Mouse (Mus musculus) C2C12 (cell line): ENCODE data around the gene Hoxc10. TPM values are rescaled to one million over a fixed set of nuclear protein-coding genes. Genes with fewer than 3 reads are reported as not detected.

Source experiments
- H3K27me3 ChIP-seq: one replicate; pipeline ENCODE4 v1.6.1; 2011; ENCODE audit not compliant: control insufficient read depth, insufficient read depth, insufficient read length
- H3K36me3 ChIP-seq: one replicate; pipeline ENCODE4 v1.6.1; 2011; ENCODE audit not compliant: control insufficient read depth, insufficient read depth
- H3K4me3 ChIP-seq: one replicate; pipeline ENCODE4 v1.5.1; 2011; ENCODE audit warnings: mild to moderate bottlenecking, control low read depth; ENCODE audit not compliant: poor library complexity, insufficient read depth, severe bottlenecking
- H3K79me2 ChIP-seq: one replicate; pipeline ENCODE4 v1.6.1; 2011; ENCODE audit not compliant: control insufficient read depth, insufficient read depth
- H3K79me3 ChIP-seq: one replicate; pipeline ENCODE4 v1.6.1; 2011; ENCODE audit warnings: low read depth, control low read depth
- H3ac ChIP-seq: one replicate; pipeline ENCODE3; 2011; ENCODE audit warnings: low read depth; ENCODE audit not compliant: control insufficient read depth, insufficient read length
- CEBPB ChIP-seq: IDR thresholded peaks from one replicate; pipeline ENCODE4 v1.6.1; 2011; ENCODE audit warnings: low read depth, mild to moderate bottlenecking, control low read depth, moderate library complexity
- CTCF ChIP-seq: IDR thresholded peaks from one replicate; pipeline ENCODE4 v1.5.1; 2011; ENCODE audit not compliant: control insufficient read depth, insufficient read depth, insufficient read length
- FOSL1 ChIP-seq: IDR thresholded peaks from one replicate; pipeline ENCODE4 v1.8.0; 2011; ENCODE audit warnings: mild to moderate bottlenecking, low read length; ENCODE audit not compliant: poor library complexity, insufficient read depth, severe bottlenecking
- MAX ChIP-seq: IDR thresholded peaks from one replicate; pipeline ENCODE4 v1.6.1; 2011; ENCODE audit warnings: mild to moderate bottlenecking, control low read depth
- MYOD1 ChIP-seq: IDR thresholded peaks from one replicate; pipeline ENCODE4 v1.6.1; 2011; ENCODE audit warnings: low read depth; ENCODE audit not compliant: control insufficient read depth, insufficient read length
- MYOG ChIP-seq: IDR thresholded peaks from one replicate; pipeline ENCODE4 v1.6.1; 2011; ENCODE audit not compliant: control insufficient read depth, insufficient read length; ENCODE audit errors: extremely low read depth
- USF1 ChIP-seq: IDR thresholded peaks from one replicate; pipeline ENCODE4 v1.6.1; 2011; ENCODE audit warnings: low read depth, mild to moderate bottlenecking, control low read depth, moderate library complexity
- polyA plus RNA-seq: library from polyadenylated mRNA; unstranded; fragments of >200 nt; fragmentation: generic; extraction: Trizol; gene quantifications from one replicate; pipeline ENCODE4 v1.2.1, GENCODE M21; 2012; ENCODE audit warnings: missing spikeins

The Hoxc10 gene
- polyA plus RNA-seq, 1 experiment = 49.6 TPM

GRCm38 (mm10) chr15:103005797-103006196 is 39.2 kb downstream of the Hoxc10 start:
- no peak overlapping the region for H3K4me3 ChIP-seq
- H3K79me2 ChIP-seq = peaks cover 96% of the 10 kb centered on the region
- H3K36me3 ChIP-seq = peaks cover 14% of the 10 kb centered on the region
- TF ChIP-seq CEBPB (no peak), USF1 (no peak), MAX (no peak), FOSL1 (no peak), MYOG (no peak), CTCF (no peak), MYOD1 (no peak)
- H3ac ChIP-seq = peak overlapping the region; percentile 15
- peaks cover 55% of the 10 kb centered on the region for H3K79me3 ChIP-seq
- H3K27me3 ChIP-seq = no peaks in the 10 kb centered on the region

DNA sequence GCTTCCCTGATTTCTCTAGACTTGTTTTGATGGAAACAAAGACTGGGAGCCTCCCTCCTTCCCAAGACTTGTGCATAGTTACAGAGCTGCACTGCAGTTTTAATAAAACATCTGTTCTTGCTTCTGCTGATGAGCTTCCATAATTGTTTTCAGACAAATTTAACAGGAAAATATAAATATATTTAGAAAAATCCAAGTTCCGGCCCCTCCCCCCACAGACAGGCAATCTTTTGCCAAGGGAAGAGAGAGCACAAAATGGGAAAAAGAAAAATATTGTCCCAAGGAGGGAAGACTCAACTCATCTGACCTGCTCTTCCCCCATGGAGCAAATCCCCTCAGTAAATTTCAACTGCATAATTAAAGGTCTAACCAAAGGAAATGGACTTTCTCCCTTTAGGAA is 39.7 kb downstream of the Hoxc10 start:
- no peak overlapping the region for H3K4me3 ChIP-seq
- peaks cover 17% of the 10 kb centered on the region for H3K36me3 ChIP-seq
- no peaks in the 10 kb centered on the region for H3K27me3 ChIP-seq
- peaks cover 90% of the 10 kb centered on the region for H3K79me2 ChIP-seq
- no peak overlapping the region for H3ac ChIP-seq
- no peak for TF ChIP-seq MYOG
- TF ChIP-seq MYOD1 = no peak
- no peak for TF ChIP-seq USF1
- TF ChIP-seq FOSL1 = no peak
- TF ChIP-seq MAX = no peak
- TF ChIP-seq CEBPB = no peak
- no peak for TF ChIP-seq CTCF
- peaks cover 49% of the 10 kb centered on the region for H3K79me3 ChIP-seq

GRCm38 (mm10) chr15:103009265-103010111 is 42.9 kb downstream of the Hoxc10 start:
- H3K27me3 ChIP-seq = no peaks in the 10 kb centered on the region
- TF ChIP-seq USF1 (peak; percentile 43), MYOG (no peak), CEBPB (no peak), CTCF (no peak)
- peaks cover 59% of the 10 kb centered on the region for H3K79me2 ChIP-seq
- peaks cover 29% of the 10 kb centered on the region for H3K79me3 ChIP-seq
- H3K36me3 ChIP-seq = peaks cover 17% of the 10 kb centered on the region
- H3K4me3 ChIP-seq = no peak overlapping the region
- H3ac ChIP-seq = no peak overlapping the region

DNA sequence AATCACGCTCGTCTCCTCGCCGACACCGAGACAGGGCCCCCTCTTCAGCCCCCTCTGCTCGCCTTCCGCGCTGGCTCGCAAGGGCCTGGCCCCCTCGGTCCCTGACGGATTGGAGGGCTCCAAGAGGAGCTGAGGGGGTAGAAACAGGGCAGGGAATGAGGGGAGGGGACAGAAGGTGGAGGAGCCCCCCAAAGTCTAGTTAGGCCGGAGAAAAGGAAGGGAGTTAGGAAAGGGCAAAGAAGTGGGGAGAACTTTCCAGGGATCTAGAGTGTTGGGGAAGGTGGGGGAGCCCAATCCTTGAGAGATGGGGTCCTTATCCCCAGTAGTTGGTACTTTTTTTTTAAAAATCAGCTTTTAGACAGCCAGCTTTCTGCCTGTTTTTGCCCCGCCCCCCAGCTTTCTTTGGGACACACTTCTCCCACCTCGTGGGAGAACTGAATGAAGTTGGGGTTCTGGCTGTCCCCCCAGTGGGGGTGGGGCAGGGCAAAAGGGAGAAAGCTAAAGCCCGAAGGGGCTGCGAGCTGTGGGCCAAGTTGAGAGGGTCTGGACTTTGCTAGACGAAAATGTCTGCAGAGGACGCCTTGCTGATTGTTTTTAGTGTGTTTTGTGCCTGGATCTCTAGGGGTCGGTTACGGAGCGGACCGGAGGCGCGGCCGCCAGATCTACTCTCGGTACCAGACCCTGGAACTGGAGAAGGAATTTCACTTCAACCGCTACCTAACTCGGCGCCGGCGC is 43.7 kb downstream of the Hoxc10 start:
- H3K79me3 ChIP-seq = peaks cover 22% of the 10 kb centered on the region
- no peak overlapping the region for H3K4me3 ChIP-seq
- peaks cover 17% of the 10 kb centered on the region for H3K36me3 ChIP-seq
- TF ChIP-seq MYOG (no peak), FOSL1 (no peak)
- no peak overlapping the region for H3ac ChIP-seq
- no peaks in the 10 kb centered on the region for H3K27me3 ChIP-seq
- H3K79me2 ChIP-seq = peaks cover 51% of the 10 kb centered on the region

DNA sequence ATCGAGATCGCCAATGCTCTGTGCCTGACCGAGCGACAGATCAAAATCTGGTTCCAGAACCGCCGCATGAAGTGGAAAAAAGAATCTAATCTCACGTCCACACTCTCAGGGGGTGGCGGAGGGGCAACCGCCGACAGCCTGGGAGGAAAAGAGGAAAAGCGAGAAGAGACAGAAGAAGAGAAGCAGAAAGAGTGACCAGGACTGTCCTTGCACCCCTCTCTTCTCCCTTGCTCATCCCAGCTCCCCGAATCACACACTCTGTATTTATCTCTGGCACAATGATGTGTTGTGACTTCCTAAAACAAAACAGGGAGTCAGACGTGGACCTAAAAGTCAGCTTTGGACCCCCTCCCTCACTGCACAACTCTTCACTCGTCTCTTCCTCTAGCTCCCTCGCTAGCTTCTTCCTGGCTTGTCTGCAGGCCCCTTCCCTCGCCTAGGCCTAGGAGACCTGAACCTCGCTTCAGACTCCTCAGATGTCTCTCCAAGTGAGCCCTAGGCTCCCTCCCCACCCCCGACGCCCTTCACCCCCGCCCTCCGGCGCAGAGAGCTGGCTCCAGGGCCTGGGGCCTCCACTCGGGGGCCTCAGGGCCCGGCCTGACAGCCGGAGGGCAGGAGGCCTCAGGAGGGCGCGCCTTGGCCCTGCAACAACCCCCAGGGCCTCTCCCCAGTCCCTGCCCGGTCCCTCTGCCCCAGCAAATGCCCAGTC is 44.4 kb downstream of the Hoxc10 start:
- Histone ChIP-seq H3K79me2 (peaks cover 44% of the 10 kb centered on the region), H3K79me3 (peaks cover 21% of the 10 kb centered on the region), H3K27me3 (no peaks in the 10 kb centered on the region), H3K4me3 (no peak overlapping the region), H3ac (no peak overlapping the region), H3K36me3 (peaks cover 17% of the 10 kb centered on the region)
- TF ChIP-seq CEBPB = no peak
- TF ChIP-seq MYOG = no peak
- TF ChIP-seq FOSL1 = no peak
- no peak for TF ChIP-seq MYOD1
- TF ChIP-seq USF1 = no peak
- no peak for TF ChIP-seq MAX
